In genomic region chr4:103346058-103346457, GRCm38 (mm10) we compare ENCODE assay signal across 10 mouse cellular contexts. TPM values are rescaled to one million over a fixed set of nuclear protein-coding genes. Genes with fewer than 3 reads are reported as not detected.
A peak's percentile ranks its signal among the peaks of the same experiment; 100 is the strongest.
DNase-seq lines count a peak whose midpoint lies in the region; ATAC-seq and TF ChIP-seq lines count a peak whose summit lies in the region.
"Had no signal": no experiment of that assay in that cellular context is flagged by ENCODE, and none has a peak within 500 bp of the region (broad histone marks: within the 10 kb centered on the region; RNA-seq: fewer than 3 reads in every experiment).

No protein-coding gene starts in this region.

- peak; percentile 72 for TF ChIP-seq CTCF in liver, postnatal 0 days (IDR thresholded peaks at IDR 0.05; ENCODE audit: low read depth)

- no peak overlapping the region for H3K9ac ChIP-seq in forebrain, embryonic 13.5 days
- no peak overlapping the region for H3K9ac ChIP-seq in forebrain, embryonic 12.5 days
- no peak overlapping the region for H3K9ac ChIP-seq in liver, postnatal 0 days (replicated peaks)
- H3K9ac ChIP-seq in liver, embryonic 12.5 days, result no peak overlapping the region

- H3K4me1 ChIP-seq in forebrain, embryonic 13.5 days, result no peaks in the 10 kb centered on the region
- H3K4me1 ChIP-seq in forebrain, embryonic 12.5 days, result no peaks in the 10 kb centered on the region
- H3K4me1 ChIP-seq in liver, postnatal 0 days (ENCODE audit: insufficient read depth), result peaks cover 12% of the 10 kb centered on the region
- H3K4me1 ChIP-seq in liver, embryonic 12.5 days, result no peaks in the 10 kb centered on the region

- peak; percentile 12 for DNase-seq in liver, postnatal 0 days
- peak; percentile 38 for DNase-seq in c-Kit-positive CD71-positive TER-119-positive erythroid progenitor cells, embryonic 14.5 days (ENCODE audit: low spot score)
- DNase-seq in heart, postnatal 36 days, result peak; percentile 12 to 26
- DNase-seq in urinary bladder, adult 18-20 months (ENCODE audit: low spot score in 2 of 2), result no peak

- no peak overlapping the region for H3K27ac ChIP-seq in forebrain, embryonic 13.5 days
- no peak overlapping the region for H3K27ac ChIP-seq in forebrain, embryonic 12.5 days
- H3K27ac ChIP-seq in liver, postnatal 0 days (ENCODE audit: low read depth), result no peak overlapping the region
- H3K27ac ChIP-seq in liver, embryonic 12.5 days, result no peak overlapping the region

- no peaks in the 10 kb centered on the region for H3K36me3 ChIP-seq in forebrain, embryonic 13.5 days (ENCODE audit: poor library complexity, severe bottlenecking)
- no peaks in the 10 kb centered on the region for H3K36me3 ChIP-seq in forebrain, embryonic 12.5 days (replicated peaks)
- no peaks in the 10 kb centered on the region for H3K36me3 ChIP-seq in liver, postnatal 0 days (replicated peaks; ENCODE audit: insufficient read depth, low read length)
- peaks cover 4% of the 10 kb centered on the region for H3K36me3 ChIP-seq in liver, embryonic 12.5 days

- no peak overlapping the region for H3K4me3 ChIP-seq in forebrain, embryonic 13.5 days
- no peak overlapping the region for H3K4me3 ChIP-seq in forebrain, embryonic 12.5 days (replicated peaks)
- H3K4me3 ChIP-seq in liver, postnatal 0 days (ENCODE audit: low read depth, low read length), result no peak overlapping the region
- H3K4me3 ChIP-seq in liver, embryonic 12.5 days, result no peak overlapping the region

- TF ChIP-seq EP300 in liver, postnatal 0 days (IDR thresholded peaks at IDR 0.05; ENCODE audit: low read depth), result no peak

- no peaks in the 10 kb centered on the region for H3K9me3 ChIP-seq in forebrain, embryonic 13.5 days (replicated peaks)
- H3K9me3 ChIP-seq in forebrain, embryonic 12.5 days, result no peaks in the 10 kb centered on the region
- H3K9me3 ChIP-seq in liver, postnatal 0 days (ENCODE audit: low read length), result no peaks in the 10 kb centered on the region
- no peaks in the 10 kb centered on the region for H3K9me3 ChIP-seq in liver, embryonic 12.5 days (replicated peaks)

- H3K27me3 ChIP-seq in forebrain, embryonic 13.5 days, result no peaks in the 10 kb centered on the region
- no peaks in the 10 kb centered on the region for H3K27me3 ChIP-seq in forebrain, embryonic 12.5 days
- no peaks in the 10 kb centered on the region for H3K27me3 ChIP-seq in liver, postnatal 0 days (ENCODE audit: insufficient read depth, low read length)
- H3K27me3 ChIP-seq in liver, embryonic 12.5 days (replicated peaks), result no peaks in the 10 kb centered on the region

- intact Hi-C loops in heart, postnatal 36 days (cut with DNase I), result loop anchor here (1.0 to 10.0 kb wide), 3 partner anchors 33 to 359 kb away; partner anchors contain the start of genes Oma1 and Slc35d1

- no peak overlapping the region for H3K4me2 ChIP-seq in forebrain, embryonic 13.5 days
- no peak overlapping the region for H3K4me2 ChIP-seq in forebrain, embryonic 12.5 days
- H3K4me2 ChIP-seq in liver, postnatal 0 days (ENCODE audit: low read depth, low read length), result no peak overlapping the region
- no peak overlapping the region for H3K4me2 ChIP-seq in liver, embryonic 12.5 days

- WGBS in forebrain, embryonic 13.5 days, result 42% methylated on average over 2 of the region's 2 CpGs
- 27% methylated on average over 2 of the region's 2 CpGs for WGBS in forebrain, embryonic 12.5 days
- WGBS in liver, postnatal 0 days (ENCODE audit: insufficient replicate concordance), result 70% methylated on average over 2 of the region's 2 CpGs
- 67% methylated on average over 2 of the region's 2 CpGs for WGBS in liver, embryonic 12.5 days (ENCODE audit: insufficient replicate concordance)

- ATAC-seq in forebrain, embryonic 13.5 days, result peak; percentile 57; the same call in 1 of the 2 replicates
- no peak for ATAC-seq in forebrain, embryonic 12.5 days (ENCODE audit: low FRiP score)
- 0 out of 2 replicates have a peak, but pooled peaks have one; percentile 15 for ATAC-seq in liver, postnatal 0 days
- ATAC-seq in liver, embryonic 12.5 days, result no peak
- ATAC-seq in megakaryocyte-erythroid progenitor cell, adult 5-6 weeks (replicated peaks; ENCODE audit: low FRiP score, low TSS enrichment, poor library complexity, severe bottlenecking), result peak; percentile 78

RNA-seq across cellular contexts. Expression of gene Oma1, which starts 32.4 kb away (rescaled TPM):
- 9.8 and 10.9 TPM in 2 replicates for polyA plus RNA-seq in forebrain, embryonic 13.5 days (2015; fragmentation: Nextera tagmentation; extraction: Ambion mirVana)
- polyA plus RNA-seq in forebrain, embryonic 12.5 days (2016; fragmentation: Nextera tagmentation; extraction: Ambion mirVana), result 12.0 and 13.4 TPM in 2 replicates
- polyA plus RNA-seq in liver, postnatal 0 days (2015; fragmentation: Nextera tagmentation; extraction: Ambion mirVana), result 10.3 and 11.4 TPM in 2 replicates
- polyA plus RNA-seq in liver, embryonic 12.5 days (2016; fragmentation: Nextera tagmentation; extraction: Ambion mirVana), result 16.5 and 17.3 TPM in 2 replicates
- 10 to 100 TPM; 27.9 to 36.5 TPM for total RNA-seq in heart, postnatal 36 days (2021)
- 12.2 and 35.3 TPM in 2 replicates for total RNA-seq in megakaryocyte-erythroid progenitor cell, adult 5-6 weeks (2014; fragmentation: Nextera tagmentation)
- 68.2 and 89.2 TPM in 2 replicates for total RNA-seq in megakaryocyte-erythroid progenitor cell, adult 5-6 weeks (2017)

RNA-seq across cellular contexts. Expression of gene 4921539E11Rik, which starts 55.4 kb away (rescaled TPM):
- polyA plus RNA-seq in forebrain, embryonic 13.5 days (2015; fragmentation: Nextera tagmentation; extraction: Ambion mirVana), result not detected in 2 replicates
- polyA plus RNA-seq in forebrain, embryonic 12.5 days (2016; fragmentation: Nextera tagmentation; extraction: Ambion mirVana), result 0.08 TPM in 1 of 2 replicates, not detected in the other
- not detected in 2 replicates for polyA plus RNA-seq in liver, postnatal 0 days (2015; fragmentation: Nextera tagmentation; extraction: Ambion mirVana)
- polyA plus RNA-seq in liver, embryonic 12.5 days (2016; fragmentation: Nextera tagmentation; extraction: Ambion mirVana), result not detected in 2 replicates
- total RNA-seq in heart, postnatal 36 days (2021), result not detected
- total RNA-seq in megakaryocyte-erythroid progenitor cell, adult 5-6 weeks (2014; fragmentation: Nextera tagmentation), result not detected in 2 replicates
- not detected in 2 replicates for total RNA-seq in megakaryocyte-erythroid progenitor cell, adult 5-6 weeks (2017)
- total RNA-seq: left cerebral cortex, adult 18-20 months had no signal
- polyA plus RNA-seq: stomach, embryonic 16.5 days had no signal

Comparison
In these comparisons a context has a peak if more than half of its experiments do, and no peak if none do; other contexts are left out.
1. ATAC-seq: peak in forebrain, embryonic 13.5 days (single experiment), liver, postnatal 0 days (single experiment) and megakaryocyte-erythroid progenitor cell, adult 5-6 weeks (single experiment); none in forebrain, embryonic 12.5 days (single experiment) and liver, embryonic 12.5 days (single experiment).
2. DNase-seq: peak in liver, postnatal 0 days (single experiment), c-Kit-positive CD71-positive TER-119-positive erythroid progenitor cells, embryonic 14.5 days (single experiment) and heart, postnatal 36 days (2 of 2); none in urinary bladder, adult 18-20 months (0 of 2).